Mouse (Mus musculus) lung, postnatal 0 days (tissue): ENCODE measurements around the gene Npas3.

ENCODE experiments used
- CTCF ChIP-seq: IDR thresholded peaks from 2 replicates; pipeline ENCODE4 v1.5.1; 2016; ENCODE audit warnings: antibody characterized with exemption, mild to moderate bottlenecking
- EP300 ChIP-seq: IDR thresholded peaks from 2 replicates; pipeline ENCODE4 v1.6.1; 2016; ENCODE audit warnings: antibody characterized with exemption, mild to moderate bottlenecking, control low read depth

GRCm38 (mm10) chr12:53969378-53970174, 721.1 kb downstream of the Npas3 start:
- TF ChIP-seq CTCF (no peak), EP300 (no peak)
